Mouse (Mus musculus) forebrain, embryonic 12.5 days (tissue): Measurements from ENCODE around the gene Btbd3. TPM values are rescaled to one million over a fixed set of nuclear protein-coding genes. Genes with fewer than 3 reads are reported as not detected.

ENCODE experiments used
- ATAC-seq: fragments of 200-750 bp; cut with Nextera tagmentation; 2 replicates; pipeline ENCODE4 v1.8.0; 2017; ENCODE audit warnings: moderate TSS enrichment; ENCODE audit not compliant: low FRiP score
- H3K27ac ChIP-seq: fragments of 300-500 bp; sonication (generic); 2 replicates; pipeline ENCODE4 v1.5.1; 2016; ENCODE audit warnings: mild to moderate bottlenecking
- H3K27me3 ChIP-seq: fragments of 300-500 bp; sonication (generic); 2 replicates; pipeline ENCODE4 v1.6.1; 2016; ENCODE audit warnings: mild to moderate bottlenecking
- H3K36me3 ChIP-seq: fragments of 300-500 bp; sonication (generic); replicated peaks from 2 replicates; pipeline ENCODE4 v1.6.1; 2016; ENCODE audit warnings: mild to moderate bottlenecking
- H3K4me1 ChIP-seq: fragments of 300-500 bp; sonication (generic); 2 replicates; pipeline ENCODE4 v1.6.1; 2016
- H3K4me2 ChIP-seq: fragments of 300-500 bp; sonication (generic); 2 replicates; pipeline ENCODE4 v1.6.1; 2016; ENCODE audit warnings: mild to moderate bottlenecking, moderate library complexity
- H3K4me3 ChIP-seq: fragments of 300-500 bp; sonication (generic); replicated peaks from 2 replicates; pipeline ENCODE4 v1.5.1; 2016; ENCODE audit warnings: mild to moderate bottlenecking
- H3K9ac ChIP-seq: fragments of 300-500 bp; sonication (generic); 2 replicates; pipeline ENCODE4 v1.6.1; 2016; ENCODE audit warnings: mild to moderate bottlenecking
- H3K9me3 ChIP-seq: fragments of 300-500 bp; sonication (generic); 2 replicates; pipeline ENCODE4 v1.6.1; 2016
- WGBS: fragments of 180-500 bp; shearing (Covaris S2); methylation state at CpG from one replicate; pipeline ENCODE4 v1.1.7; 2016; 5-methylcytosine and 5-hydroxymethylcytosine counted together
- polyA plus RNA-seq: library from polyadenylated mRNA; unstranded; fragments of >200 nt; fragmentation: Nextera tagmentation; extraction: Ambion mirVana; gene quantifications from 2 replicates; pipeline ENCODE4 v1.2.1, GENCODE M21; 2016

The Btbd3 gene
- polyA plus RNA-seq, 1 experiment from 2014 or later: 15.3 TPM

- Histone ChIP-seq H3K9ac (no peak overlapping the region), H3K4me1 (peaks cover 3% of the 10 kb centered on the region; the same call in 1 of the 2 replicates), H3K27ac (no peak overlapping the region), H3K36me3 (no peaks in the 10 kb centered on the region), H3K4me2 (no peak overlapping the region), H3K9me3 (no peaks in the 10 kb centered on the region), H3K27me3 (no peaks in the 10 kb centered on the region), H3K4me3 (no peak overlapping the region)
- ATAC-seq: no peak
- 62% methylated on average over 1 of the region's 1 CpGs for WGBS
Observed at GRCm38 (mm10) chr2:138338524-138338923, 82.2 kb downstream of the Btbd3 start.

GRCm38 (mm10) chr2:138355366-138355765, 99.0 kb downstream of the Btbd3 start:
- WGBS: 90% methylated on average over 3 of the region's 3 CpGs
- Histone ChIP-seq H3K27me3 (no peaks in the 10 kb centered on the region), H3K4me2 (no peak overlapping the region), H3K27ac (no peak overlapping the region), H3K9me3 (no peaks in the 10 kb centered on the region), H3K4me3 (no peak overlapping the region), H3K36me3 (no peaks in the 10 kb centered on the region), H3K9ac (no peak overlapping the region), H3K4me1 (no peaks in the 10 kb centered on the region)
- no peak for ATAC-seq

GRCm38 (mm10) chr2:138362474-138362873, 106.1 kb downstream of the Btbd3 start:
- no peaks in the 10 kb centered on the region for H3K4me1 ChIP-seq
- peak; percentile 77; the same call in 1 of the 2 replicates for ATAC-seq
- H3K4me2 ChIP-seq: no peak overlapping the region
- H3K27ac ChIP-seq: no peak overlapping the region
- H3K27me3 ChIP-seq: no peaks in the 10 kb centered on the region
- no peaks in the 10 kb centered on the region for H3K9me3 ChIP-seq
- 8% methylated on average over 5 of the region's 5 CpGs for WGBS
- H3K36me3 ChIP-seq: no peaks in the 10 kb centered on the region
- H3K9ac ChIP-seq: no peak overlapping the region
- no peak overlapping the region for H3K4me3 ChIP-seq

GRCm38 (mm10) chr2:138365391-138365790, 109.0 kb downstream of the Btbd3 start:
- H3K4me2 ChIP-seq: no peak overlapping the region
- no peaks in the 10 kb centered on the region for H3K27me3 ChIP-seq
- H3K9me3 ChIP-seq: no peaks in the 10 kb centered on the region
- no peak overlapping the region for H3K4me3 ChIP-seq
- no peaks in the 10 kb centered on the region for H3K4me1 ChIP-seq
- no peak overlapping the region for H3K9ac ChIP-seq
- no peak for ATAC-seq
- no peaks in the 10 kb centered on the region for H3K36me3 ChIP-seq
- no peak overlapping the region for H3K27ac ChIP-seq
- 88% methylated on average over 4 of the region's 4 CpGs for WGBS

- Histone ChIP-seq H3K27me3 (no peaks in the 10 kb centered on the region), H3K4me2 (no peak overlapping the region), H3K9me3 (no peaks in the 10 kb centered on the region), H3K9ac (no peak overlapping the region), H3K27ac (no peak overlapping the region), H3K36me3 (no peaks in the 10 kb centered on the region), H3K4me1 (no peaks in the 10 kb centered on the region), H3K4me3 (no peak overlapping the region)
- no peak for ATAC-seq
- 90% methylated on average over 5 of the region's 5 CpGs for WGBS
Observed at GRCm38 (mm10) chr2:138374556-138374955, 118.2 kb downstream of the Btbd3 start.

- Histone ChIP-seq H3K9ac (no peak overlapping the region), H3K9me3 (no peaks in the 10 kb centered on the region), H3K4me2 (no peak overlapping the region), H3K4me1 (no peaks in the 10 kb centered on the region), H3K27me3 (no peaks in the 10 kb centered on the region), H3K27ac (no peak overlapping the region), H3K36me3 (no peaks in the 10 kb centered on the region), H3K4me3 (no peak overlapping the region)
- no peak for ATAC-seq
Observed at GRCm38 (mm10) chr2:138378855-138379254, 122.5 kb downstream of the Btbd3 start.

GRCm38 (mm10) chr2:138384762-138385161, 128.4 kb downstream of the Btbd3 start:
- Histone ChIP-seq H3K27me3 (no peaks in the 10 kb centered on the region), H3K36me3 (no peaks in the 10 kb centered on the region), H3K9me3 (no peaks in the 10 kb centered on the region), H3K4me1 (no peaks in the 10 kb centered on the region), H3K4me2 (no peak overlapping the region), H3K4me3 (no peak overlapping the region), H3K9ac (no peak overlapping the region), H3K27ac (no peak overlapping the region)
- no peak for ATAC-seq
- WGBS: 87% methylated on average over 2 of the region's 2 CpGs

GRCm38 (mm10) chr2:138388591-138388990, 132.2 kb downstream of the Btbd3 start:
- Histone ChIP-seq H3K4me2 (no peak overlapping the region), H3K4me1 (no peaks in the 10 kb centered on the region), H3K9me3 (no peaks in the 10 kb centered on the region), H3K9ac (no peak overlapping the region), H3K27me3 (no peaks in the 10 kb centered on the region), H3K4me3 (no peak overlapping the region), H3K36me3 (no peaks in the 10 kb centered on the region), H3K27ac (no peak overlapping the region)
- WGBS: 90% methylated on average over 1 of the region's 1 CpGs
- no peak for ATAC-seq

- no peak for ATAC-seq
- H3K27ac ChIP-seq: no peak overlapping the region
- H3K9ac ChIP-seq: no peak overlapping the region
- no peak overlapping the region for H3K4me2 ChIP-seq
- H3K4me1 ChIP-seq: peaks cover 9% of the 10 kb centered on the region
- no peak overlapping the region for H3K4me3 ChIP-seq
- WGBS: 50% methylated on average over 5 of the region's 5 CpGs
- peaks cover 10% of the 10 kb centered on the region; the same call in 1 of the 2 replicates for H3K27me3 ChIP-seq
- no peaks in the 10 kb centered on the region for H3K36me3 ChIP-seq
- no peaks in the 10 kb centered on the region for H3K9me3 ChIP-seq
Observed at GRCm38 (mm10) chr2:138403046-138403445, 146.7 kb downstream of the Btbd3 start.

GRCm38 (mm10) chr2:138405753-138406528, 149.6 kb downstream of the Btbd3 start:
- H3K9ac ChIP-seq: no peak overlapping the region
- 4% methylated on average over 4 of the region's 4 CpGs for WGBS
- peaks cover 10% of the 10 kb centered on the region; the same call in 1 of the 2 replicates for H3K27me3 ChIP-seq
- H3K4me1 ChIP-seq: peaks cover 9% of the 10 kb centered on the region
- H3K36me3 ChIP-seq: no peaks in the 10 kb centered on the region
- no peak overlapping the region; the same call in 1 of the 2 replicates for H3K4me2 ChIP-seq
- H3K27ac ChIP-seq: no peak overlapping the region
- no peak overlapping the region for H3K4me3 ChIP-seq
- peak; percentile 93 for ATAC-seq
- no peaks in the 10 kb centered on the region for H3K9me3 ChIP-seq

- peak; percentile 65 for ATAC-seq
- Histone ChIP-seq H3K9me3 (no peaks in the 10 kb centered on the region), H3K27ac (no peak overlapping the region)
Observed at GRCm38 (mm10) chr2:138406703-138407102, 150.3 kb downstream of the Btbd3 start.

GRCm38 (mm10) chr2:138412537-138412936, 156.2 kb downstream of the Btbd3 start:
- Histone ChIP-seq H3K27me3 (0 out of 2 replicates have a peak, but pooled peaks cover 3% of the 10 kb centered on the region), H3K36me3 (no peaks in the 10 kb centered on the region), H3K9ac (no peak overlapping the region), H3K4me3 (no peak overlapping the region), H3K9me3 (no peaks in the 10 kb centered on the region), H3K4me2 (no peak overlapping the region), H3K27ac (peak overlapping the region; percentile 42; the same call in 1 of the 2 replicates), H3K4me1 (no peaks in the 10 kb centered on the region)
- ATAC-seq: no peak
- WGBS: 54% methylated on average over 5 of the region's 5 CpGs

More at GRCm38 (mm10) chr2:138406703-138407102, 150.3 kb downstream of the Btbd3 start:
- Histone ChIP-seq H3K4me3 (no peak overlapping the region), H3K27me3 (peaks cover 10% of the 10 kb centered on the region; the same call in 1 of the 2 replicates), H3K4me1 (peaks cover 9% of the 10 kb centered on the region), H3K9ac (no peak overlapping the region), H3K36me3 (no peaks in the 10 kb centered on the region), H3K4me2 (no peak overlapping the region)

GRCm38 (mm10) chr2:138422321-138422720, 166.0 kb downstream of the Btbd3 start:
- H3K27ac ChIP-seq: no peak overlapping the region
- no peak overlapping the region for H3K4me3 ChIP-seq
- H3K9ac ChIP-seq: no peak overlapping the region
- H3K9me3 ChIP-seq: no peaks in the 10 kb centered on the region
- no peaks in the 10 kb centered on the region for H3K27me3 ChIP-seq
- ATAC-seq: no peak
- H3K4me2 ChIP-seq: no peak overlapping the region
- H3K4me1 ChIP-seq: no peaks in the 10 kb centered on the region
- WGBS: 84% methylated on average over 2 of the region's 2 CpGs
- H3K36me3 ChIP-seq: no peaks in the 10 kb centered on the region
